Mouse (Mus musculus) heart, postnatal 0 days (tissue): ENCODE measurements at regions not wholly inside any gene's neighbourhood (a gene's known extent, or its start where the extent isn't known, plus 50 kb on each side); places are given as distances from the start of the nearest gene placed in this dataset.

Source experiments
- ATAC-seq: fragments of 200-750 bp; cut with Nextera tagmentation; 2 replicates; pipeline ENCODE4 v1.8.0; 2017; ENCODE audit warnings: low read depth, moderate number of reproducible peaks, moderate library complexity; ENCODE audit not compliant: insufficient read depth
- DNase-seq: peaks from one replicate; pipeline ENCODE4 v3.0.0-alpha.2; 2016; ENCODE audit warnings: low spot score
- H3K27ac ChIP-seq: fragments of 300-500 bp; sonication (generic); 2 replicates; pipeline ENCODE4 v1.5.1; 2014; ENCODE audit warnings: low read depth, mild to moderate bottlenecking
- H3K27me3 ChIP-seq: fragments of 300-500 bp; sonication (generic); 2 replicates; pipeline ENCODE4 v1.6.1; 2014; ENCODE audit warnings: low read length, mixed read lengths; ENCODE audit not compliant: control insufficient read depth, insufficient read depth
- H3K36me3 ChIP-seq: fragments of 300-500 bp; sonication (generic); replicated peaks from 2 replicates; pipeline ENCODE4 v1.6.1; 2014; ENCODE audit warnings: low read length, mixed read lengths; ENCODE audit not compliant: control insufficient read depth, insufficient read depth
- H3K4me1 ChIP-seq: fragments of 300-500 bp; sonication (generic); 2 replicates; pipeline ENCODE4 v1.6.1; 2014; ENCODE audit warnings: antibody characterized with exemption; ENCODE audit not compliant: control insufficient read depth, insufficient read depth
- H3K4me2 ChIP-seq: fragments of 300-500 bp; sonication (generic); 2 replicates; pipeline ENCODE4 v1.6.1; 2014; ENCODE audit warnings: low read depth, mild to moderate bottlenecking, low read length, moderate library complexity
- H3K4me3 ChIP-seq: fragments of 300-500 bp; sonication (generic); 2 replicates; pipeline ENCODE4 v1.5.1; 2014; ENCODE audit warnings: low read depth, low read length
- H3K9ac ChIP-seq: fragments of 300-500 bp; sonication (generic); replicated peaks from 2 replicates; pipeline ENCODE4 v1.6.1; 2014; ENCODE audit warnings: low read depth, low read length, mixed read lengths
- H3K9me3 ChIP-seq: fragments of 300-500 bp; sonication (generic); replicated peaks from 2 replicates; pipeline ENCODE4 v1.6.1; 2016; ENCODE audit warnings: low read length; ENCODE audit not compliant: control insufficient read depth
- CTCF ChIP-seq: IDR thresholded peaks from 2 replicates; pipeline ENCODE4 v1.5.1; 2016; ENCODE audit warnings: antibody characterized with exemption, control low read depth, low read depth
- EP300 ChIP-seq: IDR thresholded peaks from 2 replicates; pipeline ENCODE4 v1.6.1; 2016; ENCODE audit warnings: antibody characterized with exemption, low read depth
- WGBS: fragments of 180-500 bp; shearing (Covaris S2); extraction: QIAGEN DNeasy Blood & Tissue Kit; methylation state at CpG from one replicate; pipeline ENCODE4 v1.1.7; 2014; 5-methylcytosine and 5-hydroxymethylcytosine counted together

GRCm38 (mm10) chr9:120851914-120852313 lies 77.1 kb upstream of the Ctnnb1 start:
- 81% methylated on average over 5 of the region's 5 CpGs for WGBS
- no peak overlapping the region for H3K4me2 ChIP-seq
- no peaks in the 10 kb centered on the region for H3K27me3 ChIP-seq
- H3K27ac ChIP-seq: peak overlapping the region; percentile 81
- H3K4me1 ChIP-seq: peaks cover 35% of the 10 kb centered on the region
- no peak for ATAC-seq
- H3K9me3 ChIP-seq: no peaks in the 10 kb centered on the region
- no peak for TF ChIP-seq EP300
- no peak for TF ChIP-seq CTCF
- H3K36me3 ChIP-seq: no peaks in the 10 kb centered on the region
- no peak overlapping the region for H3K4me3 ChIP-seq
- H3K9ac ChIP-seq: no peak overlapping the region
- DNase-seq: no peak

- Histone ChIP-seq H3K4me3 (no peak overlapping the region), H3K9ac (no peak overlapping the region), H3K4me2 (no peak overlapping the region), H3K27me3 (no peaks in the 10 kb centered on the region), H3K4me1 (peaks cover 35% of the 10 kb centered on the region), H3K36me3 (no peaks in the 10 kb centered on the region), H3K27ac (peak overlapping the region; percentile 81), H3K9me3 (no peaks in the 10 kb centered on the region)
- ATAC-seq (peak; percentile 33; the same call in 1 of the 2 replicates), DNase-seq (peak; percentile 43)
- 27% methylated on average over 6 of the region's 6 CpGs for WGBS
- TF ChIP-seq EP300 (peak; percentile 58; the same call in 1 of the 2 replicates), CTCF (no peak)
These were observed 76.4 kb upstream of the Ctnnb1 start for GRCm38 (mm10) chr9:120852572-120852971.

GRCm38 (mm10) chr9:120853032-120853597 lies 75.9 kb upstream of the Ctnnb1 start:
- no peaks in the 10 kb centered on the region for H3K36me3 ChIP-seq
- H3K27me3 ChIP-seq: no peaks in the 10 kb centered on the region
- DNase-seq: no peak
- no peak for ATAC-seq
- peak overlapping the region; percentile 81 for H3K27ac ChIP-seq
- H3K4me3 ChIP-seq: no peak overlapping the region
- H3K4me2 ChIP-seq: no peak overlapping the region
- peaks cover 31% of the 10 kb centered on the region for H3K4me1 ChIP-seq
- no peak overlapping the region for H3K9ac ChIP-seq
- WGBS: 74% methylated on average over 8 of the region's 8 CpGs
- no peaks in the 10 kb centered on the region for H3K9me3 ChIP-seq
- TF ChIP-seq CTCF (no peak), EP300 (no peak)

GRCm38 (mm10) chr9:120854351-120854750 lies 74.7 kb upstream of the Ctnnb1 start:
- Histone ChIP-seq H3K27me3 (no peaks in the 10 kb centered on the region), H3K27ac (peak overlapping the region; percentile 32; the same call in 1 of the 2 replicates), H3K9ac (no peak overlapping the region), H3K4me1 (peaks cover 20% of the 10 kb centered on the region), H3K4me3 (no peak overlapping the region), H3K9me3 (no peaks in the 10 kb centered on the region), H3K36me3 (no peaks in the 10 kb centered on the region), H3K4me2 (no peak overlapping the region)
- ATAC-seq: no peak
- DNase-seq: no peak
- TF ChIP-seq CTCF: no peak
- no peak for TF ChIP-seq EP300
- 62% methylated on average over 7 of the region's 7 CpGs for WGBS

- Histone ChIP-seq H3K27me3 (no peaks in the 10 kb centered on the region), H3K9me3 (no peaks in the 10 kb centered on the region), H3K9ac (no peak overlapping the region), H3K36me3 (no peaks in the 10 kb centered on the region), H3K4me1 (peaks cover 15% of the 10 kb centered on the region; the same call in 1 of the 2 replicates), H3K4me3 (no peak overlapping the region), H3K4me2 (no peak overlapping the region), H3K27ac (no peak overlapping the region)
- WGBS: 59% methylated on average over 3 of the region's 3 CpGs
- DNase-seq (no peak), ATAC-seq (no peak)
- no peak for TF ChIP-seq CTCF
These were observed 73.5 kb upstream of the Ctnnb1 start for GRCm38 (mm10) chr9:120855293-120856050.
